Mouse (Mus musculus): ENCODE results near the gene Notch2. TPM values are rescaled to one million over a fixed set of nuclear protein-coding genes. Genes with fewer than 3 reads are reported as not detected.

The Notch2 gene
- polyA plus RNA-seq, 1 experiment from 2014 or later: 42.7 TPM

GRCm38 (mm10) chr3:98086860-98087259, 73.5 kb downstream of the Notch2 start:
- 63% methylated on average over 5 of the region's 5 CpGs for WGBS
- H3K4me2 ChIP-seq (replicated peaks; ENCODE audit: low read depth, low read length): no peak overlapping the region
- ATAC-seq (ENCODE audit: low FRiP score, low TSS enrichment): no peak
- H3K9ac ChIP-seq (ENCODE audit: low read depth, low read length): no peak overlapping the region
- no peaks in the 10 kb centered on the region for H3K9me3 ChIP-seq (ENCODE audit: control insufficient read depth, low read length)
- peaks cover 39% of the 10 kb centered on the region for H3K36me3 ChIP-seq (ENCODE audit: control insufficient read depth, insufficient read depth, low read length)
- no peak overlapping the region for H3K4me3 ChIP-seq (ENCODE audit: low read length)
- no peaks in the 10 kb centered on the region for H3K27me3 ChIP-seq (ENCODE audit: control insufficient read depth, insufficient read depth, low read length)
- peaks cover 32% of the 10 kb centered on the region; the same call in 1 of the 2 replicates for H3K4me1 ChIP-seq (ENCODE audit: control insufficient read depth, insufficient read depth, low read length)
- peak overlapping the region; percentile 71; the same call in 1 of the 2 replicates for H3K27ac ChIP-seq (ENCODE audit: low read depth, low read length)

GRCm38 (mm10) chr3:98087551-98087950, 74.2 kb downstream of the Notch2 start:
- Histone ChIP-seq H3K27ac (ENCODE audit: low read depth, low read length) (no peak overlapping the region), H3K4me1 (ENCODE audit: control insufficient read depth, insufficient read depth, low read length) (peaks cover 32% of the 10 kb centered on the region; the same call in 1 of the 2 replicates), H3K36me3 (ENCODE audit: control insufficient read depth, insufficient read depth, low read length) (peaks cover 32% of the 10 kb centered on the region), H3K4me3 (ENCODE audit: low read length) (no peak overlapping the region), H3K9me3 (ENCODE audit: control insufficient read depth, low read length) (no peaks in the 10 kb centered on the region), H3K27me3 (ENCODE audit: control insufficient read depth, insufficient read depth, low read length) (no peaks in the 10 kb centered on the region), H3K4me2 (replicated peaks; ENCODE audit: low read depth, low read length) (no peak overlapping the region), H3K9ac (ENCODE audit: low read depth, low read length) (no peak overlapping the region)
- no peak for ATAC-seq (ENCODE audit: low FRiP score, low TSS enrichment)
- 89% methylated on average over 3 of the region's 3 CpGs for WGBS

GRCm38 (mm10) chr3:98089702-98090101, 76.4 kb downstream of the Notch2 start:
- H3K4me3 ChIP-seq (ENCODE audit: low read length): no peak overlapping the region
- H3K27ac ChIP-seq (ENCODE audit: low read depth, low read length): no peak overlapping the region
- no peaks in the 10 kb centered on the region for H3K27me3 ChIP-seq (ENCODE audit: control insufficient read depth, insufficient read depth, low read length)
- H3K36me3 ChIP-seq (ENCODE audit: control insufficient read depth, insufficient read depth, low read length): peaks cover 27% of the 10 kb centered on the region
- no peak overlapping the region for H3K4me2 ChIP-seq (replicated peaks; ENCODE audit: low read depth, low read length)
- H3K4me1 ChIP-seq (ENCODE audit: control insufficient read depth, insufficient read depth, low read length): peaks cover 36% of the 10 kb centered on the region; the same call in 1 of the 2 replicates
- 77% methylated on average over 5 of the region's 5 CpGs for WGBS
- ATAC-seq (ENCODE audit: low FRiP score, low TSS enrichment): no peak
- H3K9me3 ChIP-seq (ENCODE audit: control insufficient read depth, low read length): no peaks in the 10 kb centered on the region
- H3K9ac ChIP-seq (ENCODE audit: low read depth, low read length): no peak overlapping the region

- no peak for ATAC-seq (ENCODE audit: low FRiP score, low TSS enrichment)
- 80% methylated on average over 8 of the region's 8 CpGs for WGBS
- Histone ChIP-seq H3K27me3 (ENCODE audit: control insufficient read depth, insufficient read depth, low read length) (no peaks in the 10 kb centered on the region), H3K27ac (ENCODE audit: low read depth, low read length) (no peak overlapping the region), H3K4me1 (ENCODE audit: control insufficient read depth, insufficient read depth, low read length) (peaks cover 37% of the 10 kb centered on the region; the same call in 1 of the 2 replicates), H3K36me3 (ENCODE audit: control insufficient read depth, insufficient read depth, low read length) (peaks cover 27% of the 10 kb centered on the region), H3K4me2 (replicated peaks; ENCODE audit: low read depth, low read length) (no peak overlapping the region), H3K4me3 (ENCODE audit: low read length) (no peak overlapping the region), H3K9me3 (ENCODE audit: control insufficient read depth, low read length) (no peaks in the 10 kb centered on the region), H3K9ac (ENCODE audit: low read depth, low read length) (no peak overlapping the region)
Observed at GRCm38 (mm10) chr3:98090129-98090528, 76.8 kb downstream of the Notch2 start.

- WGBS: 77% methylated on average over 10 of the region's 10 CpGs
- Histone ChIP-seq H3K4me2 (replicated peaks; ENCODE audit: low read depth, low read length) (no peak overlapping the region), H3K4me1 (ENCODE audit: control insufficient read depth, insufficient read depth, low read length) (peaks cover 20% of the 10 kb centered on the region; the same call in 1 of the 2 replicates), H3K9me3 (ENCODE audit: control insufficient read depth, low read length) (no peaks in the 10 kb centered on the region), H3K27ac (ENCODE audit: low read depth, low read length) (no peak overlapping the region), H3K27me3 (ENCODE audit: control insufficient read depth, insufficient read depth, low read length) (no peaks in the 10 kb centered on the region), H3K36me3 (ENCODE audit: control insufficient read depth, insufficient read depth, low read length) (peaks cover 27% of the 10 kb centered on the region), H3K4me3 (ENCODE audit: low read length) (no peak overlapping the region), H3K9ac (ENCODE audit: low read depth, low read length) (no peak overlapping the region)
- no peak for ATAC-seq (ENCODE audit: low FRiP score, low TSS enrichment)
Observed at GRCm38 (mm10) chr3:98092680-98093370, 79.5 kb downstream of the Notch2 start.

GRCm38 (mm10) chr3:98093954-98094353, 80.6 kb downstream of the Notch2 start:
- Histone ChIP-seq H3K9ac (ENCODE audit: low read depth, low read length) (no peak overlapping the region), H3K4me1 (ENCODE audit: control insufficient read depth, insufficient read depth, low read length) (peaks cover 20% of the 10 kb centered on the region; the same call in 1 of the 2 replicates), H3K27me3 (ENCODE audit: control insufficient read depth, insufficient read depth, low read length) (no peaks in the 10 kb centered on the region), H3K9me3 (ENCODE audit: control insufficient read depth, low read length) (no peaks in the 10 kb centered on the region), H3K36me3 (ENCODE audit: control insufficient read depth, insufficient read depth, low read length) (peaks cover 37% of the 10 kb centered on the region), H3K4me2 (replicated peaks; ENCODE audit: low read depth, low read length) (no peak overlapping the region), H3K4me3 (ENCODE audit: low read length) (no peak overlapping the region), H3K27ac (ENCODE audit: low read depth, low read length) (no peak overlapping the region)
- ATAC-seq (ENCODE audit: low FRiP score, low TSS enrichment): no peak
- 74% methylated on average over 5 of the region's 5 CpGs for WGBS

GRCm38 (mm10) chr3:98094629-98095583, 81.6 kb downstream of the Notch2 start:
- Histone ChIP-seq H3K4me3 (ENCODE audit: low read length) (no peak overlapping the region), H3K9me3 (ENCODE audit: control insufficient read depth, low read length) (no peaks in the 10 kb centered on the region), H3K4me2 (replicated peaks; ENCODE audit: low read depth, low read length) (no peak overlapping the region), H3K27me3 (ENCODE audit: control insufficient read depth, insufficient read depth, low read length) (no peaks in the 10 kb centered on the region), H3K27ac (ENCODE audit: low read depth, low read length) (no peak overlapping the region), H3K4me1 (ENCODE audit: control insufficient read depth, insufficient read depth, low read length) (peaks cover 13% of the 10 kb centered on the region; the same call in 1 of the 2 replicates), H3K9ac (ENCODE audit: low read depth, low read length) (no peak overlapping the region), H3K36me3 (ENCODE audit: control insufficient read depth, insufficient read depth, low read length) (peaks cover 41% of the 10 kb centered on the region)
- ATAC-seq (ENCODE audit: low FRiP score, low TSS enrichment): no peak
- WGBS: 69% methylated on average over 17 of the region's 17 CpGs

GRCm38 (mm10) chr3:98096981-98097380, 83.7 kb downstream of the Notch2 start:
- no peak overlapping the region for H3K9ac ChIP-seq (ENCODE audit: low read depth, low read length)
- no peaks in the 10 kb centered on the region for H3K9me3 ChIP-seq (ENCODE audit: control insufficient read depth, low read length)
- H3K4me2 ChIP-seq (replicated peaks; ENCODE audit: low read depth, low read length): no peak overlapping the region
- no peak for ATAC-seq (ENCODE audit: low FRiP score, low TSS enrichment)
- no peak overlapping the region for H3K27ac ChIP-seq (ENCODE audit: low read depth, low read length)
- H3K36me3 ChIP-seq (ENCODE audit: control insufficient read depth, insufficient read depth, low read length): peaks cover 56% of the 10 kb centered on the region
- H3K4me3 ChIP-seq (ENCODE audit: low read length): no peak overlapping the region
- H3K27me3 ChIP-seq (ENCODE audit: control insufficient read depth, insufficient read depth, low read length): no peaks in the 10 kb centered on the region
- H3K4me1 ChIP-seq (ENCODE audit: control insufficient read depth, insufficient read depth, low read length): peaks cover 11% of the 10 kb centered on the region; the same call in 1 of the 2 replicates
- WGBS: 96% methylated on average over 7 of the region's 7 CpGs

Measured in kidney, embryonic 14.5 days (tissue).